Mouse (Mus musculus) megakaryocyte, embryonic 14.5 days (primary cell): ENCODE results near the gene Raet1e.
"Not testable (repeated sequence)": the region's sequence is repeated elsewhere in the genome, so short reads cannot be mapped to it uniquely, and the experiment has no call there.

Source experiments
- FLI1 ChIP-seq: IDR thresholded peaks from 2 replicates; pipeline ENCODE4 v1.6.1; 2012; ENCODE audit warnings: low read length, inconsistent platforms, mixed read lengths
- GATA1 ChIP-seq: IDR thresholded peaks from 3 replicates; pipeline ENCODE4 v1.6.1; 2012; ENCODE audit warnings: mixed read lengths, low read length, inconsistent platforms, borderline replicate concordance

GRCm38 (mm10) chr10:22158310-22158999, at the start of gene Raet1e, which contains the start of gene H60b:
- not testable (repeated sequence) for TF ChIP-seq GATA1, FLI1
